Mouse (Mus musculus): ENCODE data around the gene Coro7.

DNA sequence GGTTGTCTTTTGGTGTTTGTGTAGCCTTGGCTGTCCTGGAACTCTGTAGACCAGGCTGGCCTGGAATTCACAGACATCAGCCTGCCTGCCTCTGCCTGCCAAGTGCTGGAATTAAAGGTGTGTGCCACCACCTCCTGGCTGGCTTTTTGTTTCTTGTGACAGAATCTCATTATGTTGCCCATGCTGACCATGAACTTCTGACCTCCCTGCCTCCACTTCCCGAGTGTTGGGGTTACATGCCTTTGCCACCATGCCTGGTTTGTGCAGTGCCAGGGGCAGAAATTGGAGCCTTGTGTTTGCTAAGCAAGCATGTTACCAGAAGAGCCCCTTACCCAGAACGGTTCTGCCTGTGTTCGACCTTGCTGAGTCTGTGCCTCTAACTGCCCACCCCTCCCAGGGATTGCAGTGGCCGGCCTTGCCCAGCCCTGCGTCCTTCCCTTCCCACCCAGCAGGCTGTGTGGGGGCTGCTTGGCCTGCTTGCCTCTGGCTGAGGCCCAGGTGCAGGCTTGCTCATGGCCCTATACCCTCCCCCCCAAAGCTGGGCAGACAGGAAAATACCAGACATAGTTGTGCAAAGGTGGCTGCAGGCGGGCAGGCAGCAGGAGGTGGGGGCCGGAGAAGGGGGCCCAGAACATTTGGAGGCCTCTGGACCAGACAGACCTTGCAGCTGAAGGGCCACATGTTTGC is 76.7 kb downstream of the Coro7 start:
- TF ChIP-seq POLR2A (IDR thresholded peaks at IDR 0.05; ENCODE audit: extremely low read depth, insufficient read depth, low read length) (no peak), CTCF (IDR thresholded peaks at IDR 0.05; ENCODE audit: low read depth, low read length) (no peak)
